Mouse (Mus musculus): ENCODE data around the gene Lgalsl.

GRCm38 (mm10) chr11:20860351-20860750 is 29.5 kb upstream of the Lgalsl start:
- no peak for TF ChIP-seq CTCF (IDR thresholded peaks at IDR 0.05; ENCODE audit: low read depth, low read length)
- TF ChIP-seq GATA1 (IDR thresholded peaks at IDR 0.05; ENCODE audit: borderline replicate concordance, low read length) = no peak
- TF ChIP-seq POLR2AphosphoS5 (IDR thresholded peaks at IDR 0.05; ENCODE audit: insufficient replicate concordance, low read depth, low read length) = no peak

Measured in G1E (cell line).